Mouse (Mus musculus) neural tube, embryonic 13.5 days (tissue): Measurements from ENCODE around the gene Heca. TPM values are rescaled to one million over a fixed set of nuclear protein-coding genes. Genes with fewer than 3 reads are reported as not detected.
"Not testable (repeated sequence)": the region's sequence is repeated elsewhere in the genome, so short reads cannot be mapped to it uniquely, and the experiment has no call there.

ENCODE experiments used
- ATAC-seq: fragments of 200-750 bp; cut with Nextera tagmentation; 2 replicates; pipeline ENCODE4 v1.8.0; 2017; ENCODE audit warnings: low read depth, mild to moderate bottlenecking, moderate TSS enrichment, moderate library complexity
- H3K27ac ChIP-seq: fragments of 300-500 bp; sonication (generic); replicated peaks from 2 replicates; pipeline ENCODE4 v1.5.1; 2015; ENCODE audit warnings: moderate library complexity, mild to moderate bottlenecking, inconsistent platforms
- H3K27me3 ChIP-seq: fragments of 300-500 bp; sonication (generic); 2 replicates; pipeline ENCODE4 v1.6.1; 2015; ENCODE audit warnings: mild to moderate bottlenecking, inconsistent platforms
- H3K36me3 ChIP-seq: fragments of 300-500 bp; sonication (generic); 2 replicates; pipeline ENCODE4 v1.6.1; 2015; ENCODE audit warnings: mild to moderate bottlenecking, inconsistent platforms
- H3K4me1 ChIP-seq: fragments of 300-500 bp; sonication (generic); replicated peaks from 2 replicates; pipeline ENCODE4 v1.6.1; 2015; ENCODE audit warnings: inconsistent platforms
- H3K4me2 ChIP-seq: fragments of 300-500 bp; sonication (generic); 2 replicates; pipeline ENCODE4 v1.6.1; 2015; ENCODE audit warnings: inconsistent platforms, mild to moderate bottlenecking, moderate library complexity
- H3K4me3 ChIP-seq: fragments of 300-500 bp; sonication (generic); 2 replicates; pipeline ENCODE4 v1.5.1; 2015; ENCODE audit warnings: mild to moderate bottlenecking, inconsistent platforms
- H3K9ac ChIP-seq: fragments of 300-500 bp; sonication (generic); 2 replicates; pipeline ENCODE4 v1.6.1; 2015; ENCODE audit warnings: moderate library complexity, mild to moderate bottlenecking, inconsistent platforms
- H3K9me3 ChIP-seq: fragments of 300-500 bp; sonication (generic); 2 replicates; pipeline ENCODE4 v1.6.1; 2016; ENCODE audit warnings: inconsistent platforms
- WGBS: fragments of 180-500 bp; shearing (Covaris S2); methylation state at CpG from one replicate; pipeline ENCODE4 v1.1.7; 2015; 5-methylcytosine and 5-hydroxymethylcytosine counted together
- polyA plus RNA-seq: library from polyadenylated mRNA; unstranded; fragments of >200 nt; fragmentation: Nextera tagmentation; extraction: Ambion mirVana; gene quantifications from 2 replicates; pipeline ENCODE4 v1.2.1, GENCODE M21; 2015

The Heca gene
- polyA plus RNA-seq, 1 experiment from 2014 or later = 3.1 TPM

- H3K4me3 ChIP-seq = no peak overlapping the region
- H3K27ac ChIP-seq = no peak overlapping the region
- 0 out of 2 replicates have a peak, but pooled peaks cover 3% of the 10 kb centered on the region for H3K9me3 ChIP-seq
- WGBS = 67% methylated on average over 1 of the region's 1 CpGs
- H3K27me3 ChIP-seq = no peaks in the 10 kb centered on the region
- no peak for ATAC-seq
- no peak overlapping the region for H3K4me2 ChIP-seq
- no peaks in the 10 kb centered on the region for H3K36me3 ChIP-seq
- no peak overlapping the region for H3K9ac ChIP-seq
- peaks cover 12% of the 10 kb centered on the region for H3K4me1 ChIP-seq
These were observed 16.7 kb downstream of the Heca start for GRCm38 (mm10) chr10:17931157-17931556.

- Histone ChIP-seq H3K4me2 (no peak overlapping the region), H3K9me3 (0 out of 2 replicates have a peak, but pooled peaks cover 3% of the 10 kb centered on the region), H3K4me1 (peaks cover 12% of the 10 kb centered on the region), H3K36me3 (no peaks in the 10 kb centered on the region), H3K27me3 (no peaks in the 10 kb centered on the region), H3K27ac (no peak overlapping the region), H3K9ac (no peak overlapping the region), H3K4me3 (no peak overlapping the region)
- WGBS = 58% methylated on average over 6 of the region's 6 CpGs
- no peak for ATAC-seq
These were observed 17.3 kb downstream of the Heca start for GRCm38 (mm10) chr10:17930445-17931083.

- 95% methylated on average over 3 of the region's 3 CpGs for WGBS
- H3K9me3 ChIP-seq = no peaks in the 10 kb centered on the region
- no peak overlapping the region for H3K4me3 ChIP-seq
- no peak overlapping the region for H3K9ac ChIP-seq
- no peaks in the 10 kb centered on the region for H3K36me3 ChIP-seq
- no peak overlapping the region for H3K4me2 ChIP-seq
- H3K4me1 ChIP-seq = no peaks in the 10 kb centered on the region; the same call in 1 of the 2 replicates
- no peak for ATAC-seq
- H3K27me3 ChIP-seq = no peaks in the 10 kb centered on the region
- no peak overlapping the region for H3K27ac ChIP-seq
These were observed 22.7 kb downstream of the Heca start for GRCm38 (mm10) chr10:17925200-17925599.

- Histone ChIP-seq H3K36me3 (no peaks in the 10 kb centered on the region), H3K27ac (no peak overlapping the region), H3K4me2 (no peak overlapping the region), H3K9ac (no peak overlapping the region), H3K9me3 (no peaks in the 10 kb centered on the region), H3K4me1 (no peaks in the 10 kb centered on the region), H3K4me3 (no peak overlapping the region), H3K27me3 (no peaks in the 10 kb centered on the region)
- ATAC-seq = no peak
- WGBS = 72% methylated on average over 3 of the region's 3 CpGs
These were observed 23.7 kb downstream of the Heca start for GRCm38 (mm10) chr10:17924166-17924565.

GRCm38 (mm10) chr10:17921381-17921780 lies 26.5 kb downstream of the Heca start:
- Histone ChIP-seq H3K27me3 (no peaks in the 10 kb centered on the region), H3K4me3 (no peak overlapping the region), H3K9ac (no peak overlapping the region), H3K9me3 (no peaks in the 10 kb centered on the region), H3K4me2 (no peak overlapping the region), H3K36me3 (no peaks in the 10 kb centered on the region), H3K27ac (no peak overlapping the region), H3K4me1 (no peaks in the 10 kb centered on the region)
- no peak for ATAC-seq
- WGBS = 68% methylated on average over 4 of the region's 4 CpGs

- Histone ChIP-seq H3K27ac (no peak overlapping the region), H3K36me3 (peaks cover 9% of the 10 kb centered on the region), H3K4me2 (no peak overlapping the region), H3K9ac (no peak overlapping the region), H3K9me3 (no peaks in the 10 kb centered on the region), H3K4me3 (no peak overlapping the region), H3K4me1 (no peaks in the 10 kb centered on the region), H3K27me3 (no peaks in the 10 kb centered on the region)
- 65% methylated on average over 5 of the region's 5 CpGs for WGBS
- ATAC-seq = no peak
These were observed 27.9 kb downstream of the Heca start for GRCm38 (mm10) chr10:17919971-17920370.

- Histone ChIP-seq H3K27ac (no peak overlapping the region), H3K27me3 (no peaks in the 10 kb centered on the region), H3K36me3 (peaks cover 11% of the 10 kb centered on the region), H3K9ac (no peak overlapping the region), H3K4me3 (no peak overlapping the region), H3K9me3 (no peaks in the 10 kb centered on the region), H3K4me1 (no peaks in the 10 kb centered on the region), H3K4me2 (no peak overlapping the region)
- ATAC-seq = no peak
- WGBS = 87% methylated on average over 2 of the region's 2 CpGs
These were observed 28.8 kb downstream of the Heca start for GRCm38 (mm10) chr10:17919032-17919431.

GRCm38 (mm10) chr10:17908731-17909130 lies 39.1 kb downstream of the Heca start:
- Histone ChIP-seq H3K36me3 (peaks cover 29% of the 10 kb centered on the region), H3K4me3 (no peak overlapping the region), H3K27me3 (no peaks in the 10 kb centered on the region), H3K9ac (no peak overlapping the region), H3K27ac (no peak overlapping the region), H3K9me3 (0 out of 2 replicates have a peak, but pooled peaks cover 5% of the 10 kb centered on the region), H3K4me2 (no peak overlapping the region), H3K4me1 (no peaks in the 10 kb centered on the region)
- no peak for ATAC-seq
- 85% methylated on average over 4 of the region's 4 CpGs for WGBS

- not testable (repeated sequence) for H3K4me2 ChIP-seq, H3K9ac ChIP-seq, H3K27ac ChIP-seq, H3K4me1 ChIP-seq, H3K4me3 ChIP-seq, H3K27me3 ChIP-seq, H3K9me3 ChIP-seq, ATAC-seq
- WGBS = 86% methylated on average over 3 of the region's 3 CpGs
- H3K36me3 ChIP-seq = peaks cover 47% of the 10 kb centered on the region
These were observed 41.5 kb downstream of the Heca start for GRCm38 (mm10) chr10:17906405-17906804.

GRCm38 (mm10) chr10:17903449-17903848 lies 44.4 kb downstream of the Heca start:
- no peak overlapping the region for H3K27ac ChIP-seq
- no peaks in the 10 kb centered on the region for H3K4me1 ChIP-seq
- H3K4me3 ChIP-seq = no peak overlapping the region
- 85% methylated on average over 2 of the region's 2 CpGs for WGBS
- H3K9me3 ChIP-seq = 0 out of 2 replicates have a peak, but pooled peaks cover 5% of the 10 kb centered on the region
- ATAC-seq = no peak
- no peak overlapping the region for H3K4me2 ChIP-seq
- H3K9ac ChIP-seq = no peak overlapping the region
- no peaks in the 10 kb centered on the region for H3K27me3 ChIP-seq
- H3K36me3 ChIP-seq = peaks cover 61% of the 10 kb centered on the region

- H3K36me3 ChIP-seq = no peaks in the 10 kb centered on the region
- no peaks in the 10 kb centered on the region for H3K27me3 ChIP-seq
- H3K27ac ChIP-seq = no peak overlapping the region
- H3K9ac ChIP-seq = no peak overlapping the region
- WGBS = 59% methylated on average over 2 of the region's 2 CpGs
- H3K4me3 ChIP-seq = no peak overlapping the region
- no peak overlapping the region for H3K4me2 ChIP-seq
- peaks cover 7% of the 10 kb centered on the region; the same call in 1 of the 2 replicates for H3K4me1 ChIP-seq
- no peaks in the 10 kb centered on the region for H3K9me3 ChIP-seq
- no peak for ATAC-seq
These were observed 67.1 kb downstream of the Heca start for GRCm38 (mm10) chr10:17880724-17881123.

- H3K4me1 ChIP-seq = peaks cover 7% of the 10 kb centered on the region; the same call in 1 of the 2 replicates
- no peaks in the 10 kb centered on the region for H3K9me3 ChIP-seq
- no peak overlapping the region for H3K27ac ChIP-seq
- ATAC-seq = no peak
- H3K9ac ChIP-seq = no peak overlapping the region
- no peaks in the 10 kb centered on the region for H3K27me3 ChIP-seq
- no peak overlapping the region for H3K4me3 ChIP-seq
- H3K4me2 ChIP-seq = no peak overlapping the region
- 86% methylated on average over 3 of the region's 3 CpGs for WGBS
- H3K36me3 ChIP-seq = no peaks in the 10 kb centered on the region
These were observed 67.8 kb downstream of the Heca start for GRCm38 (mm10) chr10:17880038-17880437.
